Mouse (Mus musculus) embryo, embryonic 10 days (tissue): Measurements from ENCODE around the gene Prkg1.

ENCODE experiments used
- DNase-seq: peaks from one replicate; pipeline ENCODE4 v3.0.0-alpha.2; 2015; ENCODE audit warnings: low spot score

Gene Prkg1

GRCm38 (mm10) chr19:30613150-30613865 lies 1151.5 kb downstream of the Prkg1 start:
- DNase-seq, result no peak

- DNase-seq, result no peak
These were observed 1178.5 kb downstream of the Prkg1 start for GRCm38 (mm10) chr19:30586366-30586765.

- DNase-seq, result no peak
These were observed 1200.3 kb downstream of the Prkg1 start for GRCm38 (mm10) chr19:30564516-30564915.

- DNase-seq, result no peak
These were observed 1201.0 kb downstream of the Prkg1 start for GRCm38 (mm10) chr19:30563876-30564275.

GRCm38 (mm10) chr19:30558024-30558423 lies 1206.8 kb downstream of the Prkg1 start:
- DNase-seq, result no peak

- DNase-seq, result peak; percentile 84
These were observed 1210.4 kb downstream of the Prkg1 start for GRCm38 (mm10) chr19:30554467-30554881.

- DNase-seq, result peak; percentile 63
These were observed 1211.1 kb downstream of the Prkg1 start for GRCm38 (mm10) chr19:30553740-30554139.

- no peak for DNase-seq
These were observed 1212.6 kb downstream of the Prkg1 start for GRCm38 (mm10) chr19:30552260-30552659.

- DNase-seq, result peak; percentile 32
These were observed 1214.8 kb downstream of the Prkg1 start for GRCm38 (mm10) chr19:30549854-30550647.

GRCm38 (mm10) chr19:30549044-30549853 lies 1215.6 kb downstream of the Prkg1 start, which contains the start of gene Dkk1:
TSS of gene Dkk1 (minus strand) at chr19:30549665.
- DNase-seq, result peak; percentile 87

- peak; percentile 54 for DNase-seq
These were observed 1216.3 kb downstream of the Prkg1 start for GRCm38 (mm10) chr19:30548411-30549043.

GRCm38 (mm10) chr19:30539365-30539941 lies 1225.4 kb downstream of the Prkg1 start:
- peak; percentile 48 for DNase-seq

- DNase-seq, result no peak
These were observed 1248.1 kb downstream of the Prkg1 start for GRCm38 (mm10) chr19:30516771-30517170.
